Mouse (Mus musculus): ENCODE results near the gene Eif1. TPM values are rescaled to one million over a fixed set of nuclear protein-coding genes. Genes with fewer than 3 reads are reported as not detected.
"Not testable (repeated sequence)": the region's sequence is repeated elsewhere in the genome, so short reads cannot be mapped to it uniquely, and the experiment has no call there.

Gene Eif1
- polyA plus RNA-seq, 1 experiment from 2014 or later = 1,744 TPM

GRCm38 (mm10) chr11:100320172-100320630 is 516 bp downstream of the Eif1 start:
- H3K36me3 ChIP-seq (ENCODE audit: control insufficient read depth, insufficient read depth, low read length) = peaks cover 18% of the 10 kb centered on the region
- peak overlapping the region; percentile 74 for H3K4me2 ChIP-seq (replicated peaks; ENCODE audit: low read depth, low read length)
- H3K27me3 ChIP-seq (ENCODE audit: control insufficient read depth, insufficient read depth, low read length) = no peaks in the 10 kb centered on the region
- WGBS = 0% methylated on average over 31 of the region's 40 CpGs
- peak; percentile 88 for ATAC-seq (ENCODE audit: low FRiP score, low TSS enrichment)
- no peaks in the 10 kb centered on the region for H3K9me3 ChIP-seq (ENCODE audit: control insufficient read depth, low read length)
- peak overlapping the region; percentile 97 for H3K9ac ChIP-seq (ENCODE audit: low read depth, low read length)
- no peaks in the 10 kb centered on the region; the same call in 1 of the 2 replicates for H3K4me1 ChIP-seq (ENCODE audit: control insufficient read depth, insufficient read depth, low read length)
- peak overlapping the region; percentile 84 for H3K4me3 ChIP-seq (ENCODE audit: low read length)
- H3K27ac ChIP-seq (ENCODE audit: low read depth, low read length) = peak overlapping the region; percentile 98

GRCm38 (mm10) chr11:100320701-100321410 is 1.2 kb downstream of the Eif1 start:
- H3K4me3 ChIP-seq (ENCODE audit: low read length) = peak overlapping the region; percentile 84
- 17% methylated on average over 11 of the region's 11 CpGs for WGBS

GRCm38 (mm10) chr11:100321479-100322305 is 2.0 kb downstream of the Eif1 start:
- H3K4me2 ChIP-seq (replicated peaks; ENCODE audit: low read depth, low read length) = not testable (repeated sequence)

More at GRCm38 (mm10) chr11:100320701-100321410, 1.2 kb downstream of the Eif1 start:
- Histone ChIP-seq H3K4me2 (replicated peaks; ENCODE audit: low read depth, low read length) (peak overlapping the region; percentile 74), H3K9ac (ENCODE audit: low read depth, low read length) (peak overlapping the region; percentile 97), H3K27ac (ENCODE audit: low read depth, low read length) (peak overlapping the region; percentile 98), H3K36me3 (ENCODE audit: control insufficient read depth, insufficient read depth, low read length) (peaks cover 18% of the 10 kb centered on the region)
- H3K9me3 ChIP-seq (ENCODE audit: control insufficient read depth, low read length); ATAC-seq (ENCODE audit: low FRiP score, low TSS enrichment); H3K4me1 ChIP-seq (ENCODE audit: control insufficient read depth, insufficient read depth, low read length); H3K27me3 ChIP-seq (ENCODE audit: control insufficient read depth, insufficient read depth, low read length): not testable (repeated sequence)

GRCm38 (mm10) chr11:100322591-100323258 is 3.0 kb downstream of the Eif1 start:
- peaks cover 18% of the 10 kb centered on the region for H3K36me3 ChIP-seq (ENCODE audit: control insufficient read depth, insufficient read depth, low read length)
- no peak overlapping the region for H3K27ac ChIP-seq (ENCODE audit: low read depth, low read length)
- H3K27me3 ChIP-seq (ENCODE audit: control insufficient read depth, insufficient read depth, low read length) = no peaks in the 10 kb centered on the region
- H3K9ac ChIP-seq (ENCODE audit: low read depth, low read length) = no peak overlapping the region
- 66% methylated on average over 3 of the region's 3 CpGs for WGBS
- H3K4me3 ChIP-seq (ENCODE audit: low read length) = no peak overlapping the region
- ATAC-seq (ENCODE audit: low FRiP score, low TSS enrichment) = no peak
- no peaks in the 10 kb centered on the region; the same call in 1 of the 2 replicates for H3K4me1 ChIP-seq (ENCODE audit: control insufficient read depth, insufficient read depth, low read length)
- no peaks in the 10 kb centered on the region for H3K9me3 ChIP-seq (ENCODE audit: control insufficient read depth, low read length)
- no peak overlapping the region for H3K4me2 ChIP-seq (replicated peaks; ENCODE audit: low read depth, low read length)

More at GRCm38 (mm10) chr11:100321479-100322305, 2.0 kb downstream of the Eif1 start:
- 81% methylated on average over 6 of the region's 7 CpGs for WGBS
- H3K9me3 ChIP-seq (ENCODE audit: control insufficient read depth, low read length); ATAC-seq (ENCODE audit: low FRiP score, low TSS enrichment); H3K9ac ChIP-seq (ENCODE audit: low read depth, low read length); H3K27me3 ChIP-seq (ENCODE audit: control insufficient read depth, insufficient read depth, low read length); H3K4me1 ChIP-seq (ENCODE audit: control insufficient read depth, insufficient read depth, low read length); H3K27ac ChIP-seq (ENCODE audit: low read depth, low read length); H3K4me3 ChIP-seq (ENCODE audit: low read length): not testable (repeated sequence)
- peaks cover 18% of the 10 kb centered on the region for H3K36me3 ChIP-seq (ENCODE audit: control insufficient read depth, insufficient read depth, low read length)

- Histone ChIP-seq H3K4me1 (ENCODE audit: control insufficient read depth, insufficient read depth, low read length) (no peaks in the 10 kb centered on the region; the same call in 1 of the 2 replicates), H3K4me2 (replicated peaks; ENCODE audit: low read depth, low read length) (no peak overlapping the region), H3K36me3 (ENCODE audit: control insufficient read depth, insufficient read depth, low read length) (peaks cover 18% of the 10 kb centered on the region), H3K27me3 (ENCODE audit: control insufficient read depth, insufficient read depth, low read length) (no peaks in the 10 kb centered on the region), H3K9ac (ENCODE audit: low read depth, low read length) (no peak overlapping the region), H3K9me3 (ENCODE audit: control insufficient read depth, low read length) (no peaks in the 10 kb centered on the region), H3K27ac (ENCODE audit: low read depth, low read length) (no peak overlapping the region), H3K4me3 (ENCODE audit: low read length) (no peak overlapping the region)
- 21% methylated on average over 3 of the region's 3 CpGs for WGBS
- no peak for ATAC-seq (ENCODE audit: low FRiP score, low TSS enrichment)
Observed at GRCm38 (mm10) chr11:100323578-100323977, 3.9 kb downstream of the Eif1 start.

GRCm38 (mm10) chr11:100325062-100325629 is 5.5 kb downstream of the Eif1 start:
- Histone ChIP-seq H3K4me2 (replicated peaks; ENCODE audit: low read depth, low read length) (no peak overlapping the region), H3K9ac (ENCODE audit: low read depth, low read length) (no peak overlapping the region), H3K36me3 (ENCODE audit: control insufficient read depth, insufficient read depth, low read length) (peaks cover 18% of the 10 kb centered on the region), H3K27ac (ENCODE audit: low read depth, low read length) (no peak overlapping the region), H3K4me3 (ENCODE audit: low read length) (no peak overlapping the region), H3K9me3 (ENCODE audit: control insufficient read depth, low read length) (no peaks in the 10 kb centered on the region), H3K4me1 (ENCODE audit: control insufficient read depth, insufficient read depth, low read length) (no peaks in the 10 kb centered on the region; the same call in 1 of the 2 replicates), H3K27me3 (ENCODE audit: control insufficient read depth, insufficient read depth, low read length) (no peaks in the 10 kb centered on the region)
- WGBS = 86% methylated on average over 11 of the region's 11 CpGs
- ATAC-seq (ENCODE audit: low FRiP score, low TSS enrichment) = no peak

- peaks cover 4% of the 10 kb centered on the region for H3K36me3 ChIP-seq (ENCODE audit: control insufficient read depth, insufficient read depth, low read length)
- no peak overlapping the region for H3K4me3 ChIP-seq (ENCODE audit: low read length)
- no peak overlapping the region for H3K9ac ChIP-seq (ENCODE audit: low read depth, low read length)
- H3K27me3 ChIP-seq (ENCODE audit: control insufficient read depth, insufficient read depth, low read length) = no peaks in the 10 kb centered on the region
- no peaks in the 10 kb centered on the region for H3K9me3 ChIP-seq (ENCODE audit: control insufficient read depth, low read length)
- WGBS = 83% methylated on average over 11 of the region's 11 CpGs
- ATAC-seq (ENCODE audit: low FRiP score, low TSS enrichment) = no peak
- no peaks in the 10 kb centered on the region for H3K4me1 ChIP-seq (ENCODE audit: control insufficient read depth, insufficient read depth, low read length)
- no peak overlapping the region for H3K4me2 ChIP-seq (replicated peaks; ENCODE audit: low read depth, low read length)
- no peak overlapping the region for H3K27ac ChIP-seq (ENCODE audit: low read depth, low read length)
Observed at GRCm38 (mm10) chr11:100327316-100327715, 7.6 kb downstream of the Eif1 start.

- Histone ChIP-seq H3K4me2 (replicated peaks; ENCODE audit: low read depth, low read length) (no peak overlapping the region), H3K36me3 (ENCODE audit: control insufficient read depth, insufficient read depth, low read length) (no peaks in the 10 kb centered on the region)
Observed at GRCm38 (mm10) chr11:100327761-100328160, 8.1 kb downstream of the Eif1 start.

More at GRCm38 (mm10) chr11:100327761-100328160, 8.1 kb downstream of the Eif1 start:
- no peaks in the 10 kb centered on the region for H3K9me3 ChIP-seq (ENCODE audit: control insufficient read depth, low read length)
- H3K27ac ChIP-seq (ENCODE audit: low read depth, low read length) = no peak overlapping the region
- H3K27me3 ChIP-seq (ENCODE audit: control insufficient read depth, insufficient read depth, low read length) = no peaks in the 10 kb centered on the region
- no peak overlapping the region for H3K4me3 ChIP-seq (ENCODE audit: low read length)
- no peak for ATAC-seq (ENCODE audit: low FRiP score, low TSS enrichment)
- H3K9ac ChIP-seq (ENCODE audit: low read depth, low read length) = no peak overlapping the region
- no peaks in the 10 kb centered on the region for H3K4me1 ChIP-seq (ENCODE audit: control insufficient read depth, insufficient read depth, low read length)
- 86% methylated on average over 6 of the region's 6 CpGs for WGBS
